Mouse (Mus musculus): ENCODE measurements at regions not wholly inside any gene's neighbourhood (a gene's known extent, or its start where the extent isn't known, plus 50 kb on each side); places are given as distances from the start of the nearest gene placed in this dataset.

DNA sequence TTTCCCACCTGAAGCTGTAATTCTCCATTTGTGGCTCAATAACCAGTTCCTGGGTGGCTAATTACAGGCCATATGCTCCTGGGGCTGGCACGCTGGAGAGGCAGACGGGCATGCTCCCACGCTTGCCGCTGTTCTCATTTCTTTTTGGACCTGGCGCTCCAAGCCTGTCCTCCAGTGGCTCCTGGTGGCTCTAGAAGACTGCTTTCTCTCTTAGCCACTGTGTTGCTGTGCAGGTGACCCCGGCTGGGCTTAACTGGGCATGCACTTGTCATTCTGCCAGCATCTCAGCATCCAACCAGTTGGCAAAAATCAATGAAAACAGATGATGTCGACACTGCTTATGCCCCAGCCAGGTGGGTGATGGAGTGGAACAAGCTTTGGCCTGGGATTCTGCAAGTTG lies 1944.6 kb upstream of the Lrrc6 start:
- DNase-seq (ENCODE audit: low spot score), result no peak

DNA sequence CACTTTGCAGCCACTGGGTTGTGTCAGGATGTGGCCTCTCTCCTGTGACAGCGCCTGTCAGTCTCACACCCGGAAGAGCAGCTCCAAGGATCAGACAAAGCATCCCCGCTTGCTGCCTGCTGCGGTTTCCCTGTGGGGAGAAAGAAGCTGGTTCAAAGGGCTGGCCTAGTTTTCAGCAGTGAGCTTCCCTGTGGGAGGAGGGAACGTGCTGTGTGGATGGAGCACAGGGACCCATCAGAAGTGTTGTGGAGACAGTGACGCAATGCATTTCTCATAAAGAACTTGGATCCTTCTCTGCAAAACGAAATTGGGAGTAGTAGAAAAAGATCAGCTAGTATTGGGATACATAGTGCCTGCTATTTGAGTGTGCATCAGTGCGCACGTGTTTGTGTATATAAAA lies 1939.9 kb upstream of the Lrrc6 start:
- DNase-seq (ENCODE audit: low spot score), result no peak

DNA sequence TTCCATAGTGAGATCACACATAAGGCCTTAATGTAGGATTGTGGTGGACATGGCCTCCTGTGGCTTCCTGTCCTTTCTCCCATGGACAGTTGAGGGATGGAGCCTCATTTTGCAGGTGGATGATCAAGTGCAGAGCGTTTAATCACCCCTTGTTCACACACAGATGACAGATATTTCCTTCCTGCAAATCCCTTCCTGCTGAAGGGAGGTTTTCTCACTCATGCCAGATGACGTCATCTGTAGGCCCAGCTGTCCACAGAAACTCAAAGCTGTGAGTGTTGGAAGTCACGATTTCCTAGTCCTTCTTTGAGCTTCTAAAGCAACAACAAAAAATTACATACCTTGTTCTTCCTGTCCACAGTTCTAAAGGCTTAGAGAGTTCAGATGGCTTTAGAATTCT lies 1935.3 kb upstream of the Lrrc6 start:
- no peak for DNase-seq (ENCODE audit: low spot score)

DNA sequence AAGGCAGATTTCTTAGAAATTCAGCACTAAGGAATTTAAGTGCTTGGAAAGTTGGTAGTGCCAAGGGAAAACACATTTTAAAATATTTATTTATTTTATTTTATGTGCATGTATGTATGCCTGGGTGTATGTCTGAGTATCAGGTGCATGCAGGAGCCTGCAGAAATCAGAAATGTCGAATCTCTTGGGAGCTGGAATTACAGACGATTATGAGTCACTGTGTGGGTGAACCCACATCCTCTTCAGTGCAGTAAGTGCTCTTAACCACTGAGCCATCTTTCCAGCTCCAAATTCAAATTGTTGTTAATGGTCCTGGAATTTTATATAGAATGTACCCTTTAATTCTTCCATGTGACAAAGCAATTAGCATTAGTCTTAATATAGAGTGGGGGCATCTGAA lies 1930.5 kb upstream of the Lrrc6 start:
- DNase-seq (ENCODE audit: low spot score), result no peak

DNA sequence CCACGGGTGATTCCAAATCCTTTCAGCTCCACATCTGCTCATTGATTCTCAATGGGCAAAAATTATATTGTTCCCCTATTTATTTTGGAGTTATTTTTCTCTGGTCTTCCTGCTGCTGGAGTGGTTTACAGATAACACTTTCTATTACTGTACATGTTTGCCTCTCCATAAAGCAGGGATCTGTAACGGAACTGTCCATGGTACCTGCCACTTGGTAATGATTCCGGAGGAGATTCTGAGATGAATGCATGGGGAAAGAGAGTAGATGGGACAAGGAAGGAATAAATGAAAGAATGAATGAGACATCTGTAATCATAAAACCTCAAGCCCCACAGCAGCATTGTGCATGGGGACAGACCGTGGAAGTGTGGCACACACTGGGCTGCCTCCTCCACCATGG lies 1929.8 kb upstream of the Lrrc6 start:
- no peak for DNase-seq (ENCODE audit: low spot score)

DNA sequence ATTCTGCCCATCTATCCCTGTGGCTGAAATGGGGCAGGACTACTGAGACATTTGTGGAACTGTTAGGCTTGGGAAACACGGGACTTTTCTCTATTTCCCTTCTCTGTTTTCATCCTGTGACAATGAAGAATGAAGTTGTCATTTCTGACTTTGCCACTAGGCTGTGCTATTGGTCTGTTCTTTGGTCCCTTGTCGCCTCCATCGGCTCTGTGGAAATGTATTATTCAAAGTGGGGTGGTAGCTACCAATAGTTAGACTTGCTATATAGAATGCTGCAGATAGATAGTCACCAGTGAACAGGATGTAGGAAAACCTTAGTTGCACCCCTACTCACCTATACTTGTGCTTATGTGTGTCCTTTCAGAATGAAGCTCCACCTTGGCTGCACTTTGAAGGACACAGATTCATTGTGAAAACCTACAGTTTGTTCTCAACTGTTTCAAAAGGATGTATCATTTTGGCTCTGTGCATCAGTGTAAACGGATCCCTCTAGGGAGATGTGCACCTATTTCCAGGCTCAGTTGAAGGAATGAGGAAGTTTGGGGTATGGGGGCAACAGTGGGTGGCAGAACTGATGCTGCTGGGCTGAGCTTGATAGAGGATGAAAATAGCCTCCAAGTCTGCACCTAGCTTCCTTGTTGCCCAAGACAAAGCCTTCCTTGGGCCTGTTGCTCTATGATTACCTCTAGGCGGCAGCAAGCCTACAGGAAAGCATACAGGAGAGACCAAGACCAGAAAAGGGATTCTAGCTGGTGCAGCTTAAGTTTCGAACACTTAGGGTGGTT lies 1927.9 kb upstream of the Lrrc6 start:
- peak; percentile 48 for DNase-seq (ENCODE audit: low spot score)

DNA sequence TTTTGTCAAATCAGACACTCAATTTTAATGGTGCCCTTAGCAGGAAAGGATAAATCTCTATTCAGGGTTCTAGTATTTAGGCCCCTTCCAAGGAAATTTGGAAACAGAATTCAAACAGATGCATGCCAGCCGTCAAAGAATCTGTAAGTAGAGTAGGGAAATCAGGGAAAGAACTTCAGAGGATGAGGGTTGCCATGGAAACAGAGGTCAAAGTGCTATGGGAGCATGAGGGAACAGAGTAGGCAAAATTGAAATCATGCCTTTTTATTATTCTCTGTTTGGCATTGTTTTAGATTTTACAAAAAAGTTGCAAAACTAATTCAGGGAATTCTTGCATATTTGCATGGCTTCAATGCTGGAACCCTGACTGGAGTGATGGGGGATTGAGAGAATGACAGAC lies 1916.4 kb upstream of the Lrrc6 start:
- DNase-seq (ENCODE audit: low spot score), result no peak

DNA sequence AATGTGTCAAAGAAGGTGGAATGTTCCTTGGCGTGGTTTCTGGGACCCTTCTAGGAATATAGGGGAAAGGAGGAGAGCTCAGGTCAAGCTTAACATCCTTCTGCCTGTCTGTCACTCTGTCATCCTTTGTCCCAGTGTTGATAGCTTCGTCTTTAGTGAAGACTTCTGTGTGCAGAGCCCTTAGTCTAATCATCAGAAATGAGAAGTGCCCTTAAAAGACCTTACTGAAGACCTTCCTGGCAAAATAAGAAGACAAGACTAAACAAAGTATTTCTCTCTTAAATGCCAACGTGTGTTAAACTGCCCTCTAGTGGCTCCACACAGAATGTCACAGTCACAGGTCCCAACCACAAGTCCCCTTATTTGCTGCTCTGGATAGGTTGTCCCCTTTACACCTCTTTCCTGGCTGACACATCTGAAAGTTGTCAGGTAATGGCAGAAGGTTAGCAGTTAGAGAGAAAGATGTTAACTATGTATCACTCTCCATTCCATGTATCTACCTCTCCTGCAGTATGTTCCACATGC lies 1914.8 kb upstream of the Lrrc6 start:
- peak; percentile 56 for DNase-seq (ENCODE audit: low spot score)

DNA sequence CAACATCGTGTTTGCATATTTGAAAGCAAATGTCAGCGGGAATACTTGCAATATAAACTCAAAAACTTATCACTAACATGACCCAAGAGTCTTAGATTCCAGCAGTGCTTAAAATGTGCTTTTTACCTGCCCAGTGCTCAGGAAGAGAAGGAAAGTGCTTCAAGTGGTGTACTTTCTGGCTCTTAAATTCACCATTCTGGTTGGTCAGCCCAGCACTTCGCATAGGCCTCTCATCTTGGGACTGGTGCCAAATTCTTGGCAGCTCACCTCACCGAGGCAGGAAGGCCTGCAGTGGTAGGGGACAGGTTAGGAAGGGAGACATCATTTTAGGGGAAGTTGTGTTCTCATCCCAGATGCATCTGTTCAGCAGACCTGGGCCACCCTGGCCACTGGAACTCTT lies 1913.3 kb upstream of the Lrrc6 start:
- no peak for DNase-seq (ENCODE audit: low spot score)

DNA sequence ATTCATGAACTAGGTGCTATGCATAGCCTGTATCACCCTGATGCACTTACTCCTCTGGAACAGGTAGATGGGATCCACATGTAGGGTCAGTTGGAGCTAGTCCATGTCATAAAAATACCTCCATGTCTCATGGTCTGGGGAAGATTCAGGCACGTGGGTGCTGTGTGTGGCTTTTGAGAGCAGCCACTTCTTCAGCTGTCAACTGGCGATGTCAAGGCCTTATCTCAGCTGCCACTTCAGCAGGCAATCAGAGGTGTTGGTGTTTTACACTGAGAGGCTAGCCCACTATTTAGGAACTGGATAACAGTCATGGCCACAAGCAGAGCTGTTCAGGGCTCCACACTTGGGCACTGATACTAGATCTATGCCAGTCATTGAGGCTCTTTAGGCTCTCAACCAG lies 1912.0 kb upstream of the Lrrc6 start:
- no peak for DNase-seq (ENCODE audit: low spot score)

DNA sequence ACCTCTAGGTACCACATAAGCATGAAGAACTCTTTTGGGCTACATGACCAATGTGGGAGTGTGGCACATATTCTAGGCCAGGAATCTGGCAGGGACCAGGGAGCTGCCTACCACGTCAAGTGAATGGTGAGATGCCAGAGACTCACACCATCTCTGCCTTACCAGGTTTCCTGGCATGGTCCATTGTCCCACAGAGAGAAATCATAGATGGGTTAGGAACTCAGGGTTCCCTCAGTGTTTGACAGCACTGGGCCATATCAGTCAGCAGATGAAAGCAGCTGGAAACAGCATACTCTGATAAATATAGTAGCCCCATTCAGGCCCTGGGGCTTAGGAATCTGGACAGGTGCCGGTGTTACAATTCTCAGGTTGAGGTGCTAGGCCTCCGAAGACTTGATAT lies 1911.4 kb upstream of the Lrrc6 start:
- no peak for DNase-seq (ENCODE audit: low spot score)

DNA sequence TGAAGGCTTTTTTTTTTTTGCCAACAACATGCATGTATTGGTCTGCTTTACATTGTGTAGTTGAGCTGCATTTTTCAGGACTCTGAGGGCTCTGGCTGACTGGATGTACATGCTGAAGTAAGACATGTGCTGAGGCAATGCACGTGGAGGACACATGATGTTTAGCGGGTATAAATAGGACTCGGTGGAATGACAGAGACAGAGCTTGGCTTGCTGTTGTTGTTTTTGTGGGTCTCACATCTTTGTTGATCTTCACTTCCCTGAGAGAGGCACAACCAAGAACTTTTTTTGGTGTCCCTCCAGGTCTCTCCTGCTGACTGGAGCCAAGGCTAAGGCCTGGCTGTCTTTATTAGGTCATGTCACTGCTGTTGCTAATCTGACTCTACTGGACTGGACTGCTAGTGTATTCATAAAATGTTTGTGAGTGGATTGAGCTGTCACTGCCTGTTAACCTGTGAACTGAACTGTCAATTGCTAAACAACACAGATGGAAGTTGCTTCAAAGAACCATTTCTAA lies 1902.9 kb upstream of the Lrrc6 start:
- no peak for DNase-seq (ENCODE audit: low spot score)

DNA sequence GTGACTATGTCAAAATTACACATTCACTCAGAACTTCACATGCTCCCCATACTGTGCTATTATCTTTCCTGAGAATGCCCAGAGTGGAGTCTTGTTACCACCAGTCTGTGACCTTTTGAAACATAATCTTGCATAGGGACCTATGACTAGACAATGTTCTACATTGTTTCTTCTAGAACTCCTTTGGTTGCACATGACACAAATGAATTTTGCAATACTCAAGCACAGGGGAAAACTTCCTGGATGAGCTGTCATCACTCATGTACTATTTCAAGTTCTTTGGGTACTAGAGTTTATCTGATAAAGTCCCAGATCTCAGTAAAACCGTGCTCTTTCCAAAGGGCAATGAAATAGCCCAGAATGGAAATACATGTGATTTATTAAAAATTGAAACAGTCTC lies 1901.0 kb upstream of the Lrrc6 start:
- DNase-seq (ENCODE audit: low spot score), result no peak

DNA sequence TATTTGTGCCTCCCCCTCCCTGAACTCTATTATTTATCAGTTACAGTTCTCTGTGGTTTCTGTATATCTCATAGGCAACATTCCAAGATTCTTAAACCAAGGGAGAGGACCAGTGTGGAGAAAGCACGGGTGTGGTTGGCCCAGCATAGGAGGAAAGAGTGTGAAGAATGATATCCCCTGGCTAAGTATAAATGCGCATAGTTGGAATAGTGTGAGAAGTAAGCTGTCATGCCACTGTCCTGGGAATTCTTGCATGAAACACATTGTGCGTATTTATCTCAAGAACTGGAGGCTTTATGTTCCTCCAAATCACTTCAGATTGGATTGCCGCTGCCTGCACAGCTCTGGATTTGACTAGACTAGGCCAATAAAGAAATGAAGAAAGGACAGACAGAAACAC lies 1900.3 kb upstream of the Lrrc6 start:
- no peak for DNase-seq (ENCODE audit: low spot score)

DNA sequence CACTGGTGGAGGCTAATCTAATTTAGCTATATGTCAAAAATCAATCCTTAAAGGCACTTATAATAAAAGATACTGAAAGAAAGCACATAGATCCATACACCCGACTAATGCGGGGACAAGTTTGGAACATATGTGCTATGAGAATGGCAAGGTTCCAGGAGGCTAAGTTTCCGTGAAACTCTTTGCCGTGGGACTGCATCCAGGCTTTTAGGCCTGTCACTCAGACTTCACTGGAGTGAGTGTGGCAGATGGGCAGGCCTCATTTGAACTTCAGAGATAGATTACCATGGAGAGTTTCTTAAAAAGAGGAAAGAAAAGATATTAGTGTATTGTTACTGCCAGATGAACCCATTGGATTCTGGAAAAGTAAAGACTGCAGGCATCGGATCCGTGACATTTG lies 1895.9 kb upstream of the Lrrc6 start:
- no peak for DNase-seq (ENCODE audit: low spot score)

DNA sequence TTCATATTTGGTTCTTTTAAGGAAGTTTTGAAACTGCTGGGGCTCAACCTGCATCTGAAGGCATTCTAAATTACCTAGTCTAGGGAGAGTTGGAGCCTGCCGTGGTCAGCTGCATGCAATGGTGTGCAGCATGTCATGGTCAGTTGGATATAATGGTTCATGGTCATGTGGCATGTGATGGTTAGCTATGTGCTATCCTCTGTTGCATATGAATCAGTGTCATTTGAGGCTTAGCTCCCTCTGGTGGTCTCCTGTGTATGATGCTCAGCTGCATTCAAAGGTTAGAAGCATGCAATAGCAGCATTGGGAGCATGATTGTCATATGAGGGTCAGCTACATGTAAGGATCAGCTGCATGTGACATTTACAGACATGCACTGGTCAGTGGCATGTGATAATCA lies 1894.0 kb upstream of the Lrrc6 start:
- no peak for DNase-seq (ENCODE audit: low spot score)

DNA sequence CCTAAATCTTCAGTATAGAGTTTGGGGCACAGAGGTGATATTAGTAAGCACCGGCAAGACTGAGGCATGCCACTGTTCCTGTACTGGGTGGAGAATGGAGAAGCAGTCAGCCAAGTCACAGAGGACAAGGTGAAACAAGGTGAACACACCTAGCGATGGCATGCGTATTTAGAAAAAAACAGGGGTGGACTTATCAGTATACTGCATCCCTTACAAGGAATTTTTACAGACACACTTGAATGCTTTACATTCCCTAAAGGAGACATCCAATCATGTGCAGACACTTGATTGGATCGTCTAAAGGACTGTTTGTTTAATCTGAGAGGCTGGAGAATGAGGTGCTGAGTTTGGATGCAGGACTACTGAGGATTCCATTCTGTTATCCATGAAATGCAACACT lies 1893.4 kb upstream of the Lrrc6 start:
- no peak for DNase-seq (ENCODE audit: low spot score)

DNA sequence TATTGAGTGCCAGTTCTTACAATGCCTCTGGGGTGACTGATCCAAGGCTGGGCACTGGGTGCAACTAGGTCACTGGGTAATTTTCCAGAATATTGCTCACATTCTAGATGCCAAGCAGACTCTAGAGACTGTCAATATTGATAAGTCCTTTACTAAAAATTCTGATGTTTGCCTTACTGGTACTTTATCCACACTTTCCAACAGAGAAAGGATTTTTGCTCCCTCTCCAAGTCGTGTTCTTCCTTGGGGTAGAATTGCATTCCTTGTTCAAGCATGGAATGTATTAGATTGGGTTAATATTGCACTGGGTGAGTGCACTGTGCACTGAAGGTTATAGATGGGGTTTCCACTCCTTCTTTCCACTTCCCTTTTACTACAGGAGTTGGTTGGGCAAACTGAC lies 1891.0 kb upstream of the Lrrc6 start:
- no peak for DNase-seq (ENCODE audit: low spot score)

DNA sequence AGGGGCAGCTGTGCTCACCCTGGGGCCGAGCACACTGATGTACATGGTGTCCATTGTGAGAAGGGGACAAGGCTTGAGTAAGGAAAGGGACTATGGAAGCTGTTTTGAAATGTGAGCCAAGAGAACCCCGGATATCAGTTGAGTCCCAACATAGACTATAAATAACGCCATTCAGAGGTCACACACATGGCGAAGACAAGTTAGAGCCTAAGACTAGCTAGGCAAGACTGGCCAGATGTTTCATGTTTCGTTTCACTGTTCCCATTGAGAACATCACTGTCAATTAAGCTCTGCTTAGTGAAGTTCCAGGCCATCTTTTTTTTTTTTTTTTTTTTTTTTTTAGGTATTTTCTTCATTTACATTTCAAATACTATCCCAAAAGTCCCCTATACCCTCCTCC lies 1889.1 kb upstream of the Lrrc6 start:
- DNase-seq (ENCODE audit: low spot score), result no peak

DNA sequence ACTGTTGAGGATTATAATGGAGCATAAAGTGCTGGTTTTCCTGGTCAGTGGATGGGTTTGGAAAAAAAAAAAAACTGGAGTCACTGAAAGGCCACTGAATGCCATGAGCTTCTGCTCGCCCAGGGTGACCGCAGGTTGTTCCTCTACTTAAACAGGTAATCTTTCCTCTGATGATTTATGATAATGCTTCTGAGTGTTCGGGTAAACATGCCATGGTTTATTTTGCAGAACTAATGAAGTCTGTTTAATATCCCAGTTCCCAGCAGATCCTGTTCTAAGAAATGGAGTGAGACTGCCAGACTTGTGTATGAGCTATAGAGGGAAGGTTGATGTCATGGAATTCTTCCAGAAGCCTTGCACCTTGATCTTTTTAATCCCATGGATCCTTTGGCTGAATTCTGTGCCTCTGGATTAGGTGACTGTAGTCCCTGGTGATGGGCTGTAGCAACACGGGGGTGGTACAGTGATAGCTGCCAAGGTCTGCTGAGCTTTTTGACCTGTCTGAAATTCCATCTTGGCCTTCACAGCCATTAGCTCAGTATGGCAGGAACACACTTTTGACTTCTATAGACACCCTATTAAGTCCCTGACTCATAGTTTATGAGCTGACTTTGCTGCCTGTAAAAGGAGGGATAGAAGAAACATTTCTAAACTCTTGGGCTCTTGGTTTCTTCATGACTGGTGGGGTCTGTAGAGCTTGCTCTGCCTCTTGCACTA lies 1886.8 kb upstream of the Lrrc6 start:
- no peak for DNase-seq (ENCODE audit: low spot score)

DNA sequence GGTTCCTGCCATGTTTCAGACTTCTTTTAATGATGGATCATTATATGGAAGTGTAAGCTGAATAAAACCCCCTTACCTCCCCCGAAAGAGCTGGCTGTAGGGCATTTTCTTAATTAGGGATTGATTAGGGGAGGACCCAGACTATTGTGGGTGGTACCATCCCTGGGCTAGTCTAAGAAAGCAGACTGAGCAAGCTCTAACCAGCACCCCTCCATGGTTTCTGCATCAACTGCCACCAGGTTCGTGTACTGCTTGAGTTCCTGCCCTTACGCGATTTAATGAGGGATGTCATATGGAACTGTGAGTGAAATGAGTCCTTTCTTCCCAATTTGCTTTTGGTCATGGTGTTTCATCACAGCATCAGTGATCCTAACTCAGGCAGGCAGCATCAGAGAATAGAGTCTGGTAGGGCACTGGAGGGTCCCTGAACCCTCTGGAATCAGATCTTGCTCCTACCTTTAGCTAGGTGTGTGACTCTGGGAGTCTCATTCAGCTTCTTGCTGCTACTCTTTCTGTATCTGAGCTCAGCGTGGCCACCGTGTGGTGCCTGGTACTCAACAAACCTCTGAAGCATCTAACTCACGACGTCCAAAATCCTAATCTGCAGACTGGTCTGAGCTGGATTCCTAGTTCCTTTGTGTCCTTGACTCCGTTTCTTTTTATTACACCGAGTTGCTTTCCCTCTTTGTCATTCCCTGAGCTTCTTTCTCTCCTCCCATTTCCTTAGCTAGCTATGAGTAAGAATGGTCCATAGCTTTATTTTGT lies 1884.0 kb upstream of the Lrrc6 start:
- DNase-seq (ENCODE audit: low spot score), result no peak

DNA sequence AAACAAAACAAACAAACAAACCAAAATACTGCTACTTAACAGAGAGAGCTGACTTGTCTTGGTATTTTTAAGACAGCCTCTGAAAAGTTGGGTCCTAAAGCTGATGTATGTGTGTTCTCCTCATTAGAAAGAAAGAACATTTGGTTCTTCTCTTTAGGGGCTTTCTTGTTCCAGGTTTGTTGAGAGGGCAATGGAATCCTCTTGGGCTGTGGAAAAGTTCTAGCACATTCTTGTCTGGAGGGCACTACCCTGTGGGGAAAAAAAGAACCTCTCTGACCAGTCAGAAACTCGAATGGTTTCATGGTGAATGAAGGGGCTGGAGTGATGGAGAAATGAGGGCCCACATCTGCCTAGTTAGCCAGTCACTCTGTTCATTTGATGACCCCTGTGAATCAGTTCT lies 1874.5 kb upstream of the Lrrc6 start:
- no peak for DNase-seq (ENCODE audit: low spot score)

DNA sequence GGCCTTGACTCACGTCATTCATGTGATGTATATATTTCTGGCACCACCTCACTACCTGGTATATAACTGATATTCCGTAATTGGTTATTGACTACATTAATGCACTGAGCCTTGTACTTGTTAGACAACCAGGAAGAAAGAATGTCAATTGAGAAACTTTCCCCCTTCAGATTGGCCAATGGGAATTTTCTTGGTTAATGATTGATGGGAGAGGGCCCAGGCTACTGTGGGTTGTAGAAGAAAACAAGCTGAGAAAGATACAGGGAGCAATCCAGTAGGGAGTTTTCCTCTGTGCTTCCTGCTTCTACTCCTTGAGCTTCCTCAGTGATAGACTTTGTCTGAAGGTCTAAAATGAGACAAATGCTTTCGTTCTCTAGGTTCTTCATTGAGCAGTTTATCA lies 1866.1 kb upstream of the Lrrc6 start:
- DNase-seq (ENCODE audit: low spot score), result no peak

Measured in testis, postnatal 10 days (tissue).